Mouse (Mus musculus) cerebellum, adult 18-20 months (tissue): Measurements from ENCODE around the gene Med29.
A peak's percentile ranks its signal among the peaks of the same experiment; 100 is the strongest.

Experiments used
- DNase-seq, 2 experiments: peaks; one replicate each; pipeline ENCODE4 v3.0.0; 2021

The Med29 gene

GRCm38 (mm10) chr7:28392429-28393271 is at the start of gene Med29, which contains the start of gene Paf1:
Gene Med29 (minus strand): TSS chr7:28392708.
Gene Paf1 (plus strand): TSS chr7:28392951.
- DNase-seq: peak; percentile 94 to 99

DNA sequence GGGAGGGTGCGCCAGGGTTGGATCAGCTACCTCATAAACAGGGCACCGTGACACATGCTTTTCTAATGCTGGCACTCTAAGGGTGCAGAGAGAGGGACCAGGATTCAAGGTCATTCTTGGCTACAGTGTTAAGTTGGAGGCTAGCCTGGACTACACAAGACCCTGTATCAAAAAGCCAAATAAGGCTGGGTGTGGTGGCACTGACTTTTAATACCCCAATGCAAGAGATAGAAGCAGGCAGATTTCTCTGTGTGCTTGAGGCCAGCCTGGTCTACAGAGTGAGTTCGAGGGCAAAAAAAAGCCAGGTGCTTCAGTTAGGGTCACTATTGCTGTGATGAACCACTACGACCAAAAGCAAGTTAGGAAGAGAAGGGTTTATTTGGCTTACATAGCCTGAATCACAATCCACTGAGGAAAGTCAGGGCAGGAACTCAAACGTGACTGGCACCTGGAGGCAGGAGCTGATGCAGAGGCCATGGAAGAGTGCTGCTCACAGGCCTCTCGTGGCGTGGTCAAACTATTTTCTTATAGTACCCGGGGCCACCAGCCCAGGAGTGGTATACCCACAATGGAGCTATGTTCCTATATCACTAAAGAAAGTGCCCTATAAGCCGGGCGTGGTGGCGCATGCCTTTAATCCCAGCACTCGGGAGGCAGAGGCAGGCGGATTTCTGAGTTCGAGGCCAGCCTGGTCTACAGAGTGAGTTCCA is 49.4 kb upstream of the Med29 start:
- no peak for DNase-seq

- DNase-seq: no peak
Observed at GRCm38 (mm10) chr7:28440739-28441138, 48.2 kb upstream of the Med29 start.

DNA sequence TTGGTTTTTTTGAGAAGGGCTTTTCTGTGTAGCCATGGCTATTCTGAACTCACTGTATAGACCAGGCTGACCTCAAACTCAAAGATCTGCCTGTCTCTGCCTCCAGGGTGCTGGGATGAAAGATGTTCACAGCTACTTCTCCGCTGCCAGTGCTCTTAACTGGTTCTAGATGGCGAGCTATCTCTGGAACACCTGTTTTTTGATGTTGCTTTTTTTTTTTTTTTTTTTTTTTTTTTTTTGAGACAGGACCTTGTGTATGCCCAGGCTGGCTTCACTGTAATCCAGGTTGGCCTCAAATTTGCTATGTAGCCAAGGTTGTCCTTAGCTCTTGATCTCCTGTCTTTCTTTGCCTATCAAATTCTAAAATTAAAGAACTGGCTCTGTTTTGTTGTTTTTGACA is 46.3 kb upstream of the Med29 start:
- DNase-seq: no peak

GRCm38 (mm10) chr7:28437964-28438363 is 45.5 kb upstream of the Med29 start:
- no peak for DNase-seq

DNA sequence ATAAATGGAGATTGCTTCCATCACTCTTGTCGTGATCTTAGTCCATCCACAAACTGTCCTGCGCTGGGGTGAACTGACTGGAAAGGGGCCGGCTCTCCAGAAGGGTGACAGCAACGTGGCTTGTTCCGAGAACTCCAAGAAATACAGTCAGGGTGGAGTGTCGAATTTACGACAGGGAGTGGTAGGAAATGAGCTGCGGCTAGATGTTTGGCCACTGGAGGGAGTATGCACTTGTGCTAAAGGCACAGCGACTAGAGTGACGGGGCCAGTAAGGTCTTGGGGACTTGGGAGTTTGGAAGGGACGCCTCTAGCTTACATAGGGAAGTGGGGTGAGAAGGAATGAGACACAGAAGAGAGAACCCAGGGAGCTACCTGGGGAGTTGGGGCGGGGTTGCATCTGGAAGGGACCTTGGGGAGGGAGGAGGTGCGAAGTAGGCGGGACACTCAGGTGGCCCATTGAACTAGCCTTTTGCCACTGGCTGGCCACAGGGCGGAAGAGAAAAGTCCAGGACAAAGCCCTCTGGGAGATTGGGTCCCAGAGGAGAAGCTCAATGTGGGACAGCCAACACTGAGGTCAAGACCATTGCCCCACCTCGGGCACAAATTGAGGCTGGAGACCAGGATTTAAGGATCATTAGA is 44.5 kb upstream of the Med29 start, which contains the start of gene Gmfg:
TSS of gene Gmfg (plus strand) at position 516 of the 639 bp plus-strand sequence.
- DNase-seq: peak; percentile 71 to 80

- peak; percentile 100 for DNase-seq
Observed at GRCm38 (mm10) chr7:28436271-28436904, 43.9 kb upstream of the Med29 start.

DNA sequence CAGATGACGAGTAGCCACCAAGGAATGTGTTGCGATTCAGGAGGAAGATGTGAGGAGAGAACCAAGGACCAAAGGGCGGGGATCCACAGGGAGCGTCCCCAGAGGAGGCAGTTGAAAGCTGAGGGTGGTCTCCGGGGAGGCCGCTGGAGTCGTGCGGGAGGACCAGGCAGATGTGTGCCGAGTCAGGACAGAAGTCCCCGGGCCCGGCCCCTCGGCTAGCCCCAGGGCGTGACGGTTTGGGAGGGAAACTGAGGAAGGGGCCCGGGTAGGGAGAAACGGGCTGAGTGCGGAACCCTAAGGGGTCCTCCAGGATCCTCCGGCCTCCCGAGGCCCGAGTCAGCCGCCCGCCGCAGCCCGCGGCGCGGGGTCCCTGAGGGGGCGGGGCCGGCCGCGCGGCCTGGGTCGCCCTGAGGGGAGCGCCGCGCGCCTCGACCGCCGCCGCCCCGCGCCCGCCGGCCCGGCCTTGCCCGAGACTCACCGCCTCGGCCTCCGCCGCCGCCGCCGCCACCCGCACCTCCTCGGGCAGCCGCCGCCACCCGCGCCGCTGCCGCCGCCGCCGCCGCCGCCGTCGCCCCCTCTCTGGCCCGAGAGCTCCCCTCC is 43.3 kb upstream of the Med29 start:
- DNase-seq: peak; percentile 27 to 48

DNA sequence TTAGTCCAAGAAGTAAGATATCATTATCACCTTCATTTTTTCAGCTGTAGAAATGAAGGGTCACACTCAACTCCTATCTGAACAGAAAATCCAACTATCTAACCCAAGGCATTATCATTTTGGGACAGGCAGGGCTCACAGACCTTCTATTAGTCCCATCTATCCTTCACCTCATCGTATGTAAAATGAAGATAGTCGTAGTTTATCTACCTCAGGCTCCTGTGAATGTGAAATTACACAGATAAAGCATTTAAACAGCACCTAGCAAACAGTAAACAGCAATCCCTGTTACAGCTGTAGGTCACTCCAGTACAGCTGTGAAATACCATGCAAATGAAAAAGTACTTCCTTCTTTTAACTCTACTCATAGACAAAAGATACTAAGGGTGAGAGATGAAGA is 39.7 kb upstream of the Med29 start:
- DNase-seq: no peak

GRCm38 (mm10) chr7:28430512-28430911 is 38.0 kb upstream of the Med29 start:
- DNase-seq: no peak

DNA sequence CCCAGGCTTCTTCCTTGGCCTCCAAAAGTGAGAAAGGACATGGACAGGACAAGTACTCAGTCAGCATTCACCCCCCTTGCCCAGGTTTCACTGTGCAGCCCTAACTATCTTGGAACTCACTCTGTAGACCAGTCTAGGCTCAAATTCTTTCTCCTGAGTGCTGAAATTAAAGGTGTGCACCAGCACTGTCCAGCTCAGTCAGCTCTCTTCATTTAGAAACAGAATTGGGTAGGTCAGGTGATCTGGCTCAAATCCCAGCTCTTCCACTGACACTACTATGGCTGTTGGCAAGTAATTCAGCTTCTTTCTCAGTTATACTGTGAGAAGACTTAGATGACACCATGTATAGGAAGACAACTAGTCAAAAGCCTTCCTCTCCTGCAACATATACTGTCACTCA is 35.2 kb upstream of the Med29 start:
- peak; percentile 36 to 51 for DNase-seq

DNA sequence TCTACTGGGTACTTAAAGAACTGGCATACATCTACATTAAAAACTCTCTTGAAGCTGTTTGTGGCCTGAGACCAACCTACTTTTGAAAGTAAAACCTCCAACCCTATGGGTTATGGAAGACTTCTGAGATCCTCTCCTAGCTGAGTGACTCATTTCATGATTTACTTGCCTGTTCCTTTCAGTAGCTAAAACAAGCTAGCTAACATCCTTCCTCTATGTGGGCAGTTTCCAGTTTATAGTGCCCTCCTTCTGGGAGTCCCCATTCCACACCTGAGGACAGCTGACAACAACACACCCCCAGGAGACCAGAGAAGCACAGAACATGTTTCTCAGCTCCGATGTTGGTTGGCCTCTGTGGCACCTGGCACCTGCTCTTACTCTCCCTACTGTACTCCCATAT is 30.5 kb upstream of the Med29 start:
- no peak for DNase-seq

GRCm38 (mm10) chr7:28419416-28419815 is 26.9 kb upstream of the Med29 start:
- no peak for DNase-seq

- DNase-seq: no peak
Observed at GRCm38 (mm10) chr7:28418096-28418670, 25.7 kb upstream of the Med29 start.

- no peak for DNase-seq
Observed at GRCm38 (mm10) chr7:28417368-28417767, 24.9 kb upstream of the Med29 start.

GRCm38 (mm10) chr7:28412826-28413225 is 20.3 kb upstream of the Med29 start:
- no peak for DNase-seq

- DNase-seq: no peak
Observed at GRCm38 (mm10) chr7:28410841-28411475, 18.4 kb upstream of the Med29 start.

GRCm38 (mm10) chr7:28401942-28402341 is 9.4 kb upstream of the Med29 start:
- DNase-seq: no peak

- DNase-seq: no peak
Observed at GRCm38 (mm10) chr7:28401030-28401429, 8.5 kb upstream of the Med29 start.

GRCm38 (mm10) chr7:28398696-28399340 is 6.3 kb upstream of the Med29 start:
- no peak for DNase-seq

GRCm38 (mm10) chr7:28398000-28398399 is 5.5 kb upstream of the Med29 start:
- no peak for DNase-seq
